Mouse (Mus musculus) limb, embryonic 14.5 days (tissue): ENCODE measurements around the gene Zfp982. TPM values are rescaled to one million over a fixed set of nuclear protein-coding genes. Genes with fewer than 3 reads are reported as not detected.
"Not testable (repeated sequence)": the region's sequence is repeated elsewhere in the genome, so short reads cannot be mapped to it uniquely, and the experiment has no call there.

Experiments used
- ATAC-seq: fragments of 200-750 bp; cut with Nextera tagmentation; 2 replicates; pipeline ENCODE4 v1.8.0; 2017; ENCODE audit warnings: low read depth, moderate number of reproducible peaks, moderate TSS enrichment; ENCODE audit not compliant: low FRiP score
- DNase-seq: peaks from one replicate; pipeline ENCODE4 v3.0.0-alpha.2; 2015; ENCODE audit warnings: low spot score
- H3K27ac ChIP-seq: fragments of 300-500 bp; sonication (generic); replicated peaks from 2 replicates; pipeline ENCODE4 v1.5.1; 2014; ENCODE audit warnings: low read depth, mild to moderate bottlenecking, low read length, moderate library complexity, mixed read lengths
- H3K27me3 ChIP-seq: fragments of 300-500 bp; sonication (generic); 2 replicates; pipeline ENCODE4 v1.6.1; 2014; ENCODE audit warnings: low read length, mixed read lengths; ENCODE audit not compliant: control insufficient read depth, insufficient read depth
- H3K36me3 ChIP-seq: fragments of 300-500 bp; sonication (generic); 2 replicates; pipeline ENCODE4 v1.6.1; 2014; ENCODE audit warnings: mild to moderate bottlenecking, low read length, moderate library complexity, mixed read lengths; ENCODE audit not compliant: control insufficient read depth, insufficient read depth
- H3K4me1 ChIP-seq: fragments of 300-500 bp; sonication (generic); 2 replicates; pipeline ENCODE4 v1.6.1; 2014; ENCODE audit warnings: antibody characterized with exemption, low read length, mixed read lengths; ENCODE audit not compliant: control insufficient read depth, insufficient read depth
- H3K4me2 ChIP-seq: fragments of 300-500 bp; sonication (generic); replicated peaks from 2 replicates; pipeline ENCODE4 v1.6.1; 2014; ENCODE audit warnings: low read depth, mild to moderate bottlenecking, low read length, moderate library complexity; ENCODE audit not compliant: severe bottlenecking
- H3K4me3 ChIP-seq: fragments of 300-500 bp; sonication (generic); replicated peaks from 2 replicates; pipeline ENCODE4 v1.5.1; 2014; ENCODE audit warnings: low read length
- H3K9ac ChIP-seq: fragments of 300-500 bp; sonication (generic); 2 replicates; pipeline ENCODE4 v1.6.1; 2014; ENCODE audit warnings: mild to moderate bottlenecking, low read depth, low read length, moderate library complexity; ENCODE audit not compliant: severe bottlenecking
- H3K9me3 ChIP-seq: fragments of 300-500 bp; sonication (generic); 2 replicates; pipeline ENCODE4 v1.6.1; 2016; ENCODE audit warnings: low read length; ENCODE audit not compliant: control insufficient read depth
- POLR2A ChIP-seq: fragments of 200-500 bp; IDR thresholded peaks from 2 replicates; pipeline ENCODE4 v1.8.0; 2012; ENCODE audit warnings: inconsistent platforms, mild to moderate bottlenecking, moderate library complexity, borderline replicate concordance; ENCODE audit not compliant: insufficient read depth, insufficient read length; ENCODE audit errors: extremely low read depth
- WGBS: fragments of 180-500 bp; shearing (Covaris S2); extraction: QIAGEN DNeasy Blood & Tissue Kit; methylation state at CpG from one replicate; pipeline ENCODE4 v1.1.7; 2014; 5-methylcytosine and 5-hydroxymethylcytosine counted together
- polyA plus RNA-seq, 2 experiments: library from polyadenylated mRNA; depleted of rRNA in 1 of 2; stranded (reverse) in 1 of 2; unstranded in 1 of 2; fragments of >200 nt; fragmentation: Nextera tagmentation in 1 of 2; extraction: Ambion mirVana in 1 of 2; gene quantifications; 2 replicates each; pipeline versions ENCODE4 v1.2.1 to v1.2.3; 2012 to 2014

The Zfp982 gene
- polyA plus RNA-seq, 2 experiments: 3.4 to 6.4 TPM

GRCm38 (mm10) chr4:147449099-147449581 lies 43.1 kb upstream of the Zfp982 start:
- Histone ChIP-seq H3K4me3 (peak overlapping the region; percentile 24), H3K27ac (no peak overlapping the region), H3K4me2 (peak overlapping the region; percentile 38), H3K9me3 (0 out of 2 replicates have a peak, but pooled peaks cover 3% of the 10 kb centered on the region), H3K9ac (peak overlapping the region; percentile 29), H3K36me3 (no peaks in the 10 kb centered on the region), H3K27me3 (no peaks in the 10 kb centered on the region), H3K4me1 (no peaks in the 10 kb centered on the region)
- ATAC-seq: no peak
- no peak for TF ChIP-seq POLR2A
- no peak for DNase-seq
- 44% methylated on average over 13 of the region's 13 CpGs for WGBS

DNA sequence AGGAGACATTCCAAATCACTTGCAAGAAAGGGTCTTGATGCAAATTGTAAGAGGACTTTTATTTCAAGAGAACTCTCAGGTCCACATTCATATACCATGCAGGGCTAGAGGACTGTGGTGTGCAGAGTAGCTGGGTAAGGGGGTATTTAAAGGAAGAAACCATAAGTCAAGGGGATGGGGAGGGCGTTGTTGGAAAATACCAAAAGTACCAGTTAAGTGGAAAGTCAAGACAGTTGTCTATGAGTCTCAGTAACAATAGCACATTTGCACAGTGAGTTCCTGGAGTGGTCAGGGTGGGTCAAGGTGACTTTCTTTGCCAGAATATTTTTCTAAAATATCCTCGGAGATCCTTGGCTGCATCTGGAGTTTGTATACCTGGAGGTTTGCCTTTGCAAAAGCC lies 42.2 kb upstream of the Zfp982 start:
- H3K9ac ChIP-seq, ATAC-seq, H3K27ac ChIP-seq, H3K9me3 ChIP-seq, DNase-seq, H3K36me3 ChIP-seq, H3K4me1 ChIP-seq, H3K4me3 ChIP-seq, H3K27me3 ChIP-seq: not testable (repeated sequence)
- peak overlapping the region; percentile 38; the same call in 1 of the 2 replicates for H3K4me2 ChIP-seq
- 80% methylated on average over 2 of the region's 2 CpGs for WGBS

DNA sequence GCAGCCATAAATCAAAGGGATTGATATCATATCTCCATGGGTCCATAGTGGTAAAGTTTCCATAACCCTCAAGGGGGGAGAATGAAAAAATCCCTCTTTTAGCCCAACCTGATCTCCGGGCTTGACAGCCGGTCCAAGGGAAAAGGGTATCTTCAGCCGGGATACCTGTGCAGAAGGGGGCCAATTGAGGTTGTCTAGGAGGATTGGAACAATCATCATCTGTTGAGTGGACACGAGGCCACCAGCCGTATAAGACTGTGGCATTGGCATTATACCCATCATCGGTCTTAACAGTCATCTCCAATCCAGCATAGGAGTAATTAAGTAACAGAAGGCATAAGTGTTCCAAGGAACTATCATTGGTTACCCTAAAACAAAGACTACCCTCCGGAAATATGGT lies 25.0 kb upstream of the Zfp982 start:
- H3K36me3 ChIP-seq, H3K9ac ChIP-seq, DNase-seq, H3K27me3 ChIP-seq, H3K4me3 ChIP-seq, H3K4me1 ChIP-seq, ATAC-seq, H3K27ac ChIP-seq, H3K4me2 ChIP-seq: not testable (repeated sequence)
- H3K9me3 ChIP-seq: peaks cover 34% of the 10 kb centered on the region
- WGBS: 91% methylated on average over 7 of the region's 7 CpGs

- H3K27ac ChIP-seq, H3K36me3 ChIP-seq, H3K9ac ChIP-seq, DNase-seq, H3K4me3 ChIP-seq, H3K4me1 ChIP-seq, H3K4me2 ChIP-seq, H3K27me3 ChIP-seq: not testable (repeated sequence)
- WGBS: 90% methylated on average over 5 of the region's 5 CpGs
- H3K9me3 ChIP-seq: peaks cover 12% of the 10 kb centered on the region
- ATAC-seq: 0 out of 2 replicates have a peak, but pooled peaks have one; percentile 41
Measured at GRCm38 (mm10) chr4:147498772-147499613, 6.8 kb downstream of the Zfp982 start.

GRCm38 (mm10) chr4:147509174-147509573 lies 17.0 kb downstream of the Zfp982 start:
- H3K36me3 ChIP-seq: no peaks in the 10 kb centered on the region
- ATAC-seq: no peak
- no peaks in the 10 kb centered on the region for H3K4me1 ChIP-seq
- H3K9me3 ChIP-seq: peaks cover 19% of the 10 kb centered on the region
- no peaks in the 10 kb centered on the region for H3K27me3 ChIP-seq
- H3K4me2 ChIP-seq: no peak overlapping the region
- no peak overlapping the region for H3K4me3 ChIP-seq
- no peak overlapping the region for H3K27ac ChIP-seq
- TF ChIP-seq POLR2A: no peak
- DNase-seq: no peak
- H3K9ac ChIP-seq: no peak overlapping the region
- WGBS: 86% methylated on average over 2 of the region's 2 CpGs
